8 mouse cellular contexts compared by ENCODE assay signal in the genomic region with DNA sequence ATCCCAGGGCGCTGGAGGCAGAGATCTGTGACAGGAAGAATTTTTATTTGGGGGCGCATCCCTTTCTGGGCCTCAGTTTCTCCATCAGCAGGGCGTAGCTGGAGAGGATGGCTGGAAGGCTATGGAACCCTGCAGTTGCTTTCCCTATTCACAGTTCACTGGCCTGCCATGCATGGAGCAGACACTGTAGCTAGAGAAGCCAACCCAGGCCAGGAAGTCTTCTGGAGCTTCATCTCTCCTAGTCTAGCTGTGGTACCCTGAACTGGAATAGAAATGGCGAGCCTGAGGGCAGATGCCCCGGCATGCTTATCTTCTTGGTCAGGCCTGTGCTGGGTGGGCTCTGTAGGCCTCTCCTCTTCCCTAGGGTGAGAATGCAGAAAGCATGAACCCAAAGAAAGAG. TPM values are rescaled to one million over a fixed set of nuclear protein-coding genes. Genes with fewer than 3 reads are reported as not detected.
A peak's percentile ranks its signal among the peaks of the same experiment; 100 is the strongest.
DNase-seq lines count a peak whose midpoint lies in the region; ATAC-seq lines count a peak whose summit lies in the region.

No protein-coding gene starts in this region.

- no peaks in the 10 kb centered on the region for H3K9me3 ChIP-seq in heart, embryonic 14.5 days (ENCODE audit: control insufficient read depth, low read length)
- no peaks in the 10 kb centered on the region for H3K9me3 ChIP-seq in embryonic facial prominence, embryonic 10.5 days
- H3K9me3 ChIP-seq in hindbrain, embryonic 14.5 days (ENCODE audit: control insufficient read depth, low read length) = no peaks in the 10 kb centered on the region
- no peaks in the 10 kb centered on the region for H3K9me3 ChIP-seq in midbrain, embryonic 11.5 days (ENCODE audit: control insufficient read depth, low read length)

- peak overlapping the region; percentile 70 for H3K4me2 ChIP-seq in heart, embryonic 14.5 days (ENCODE audit: low read length)
- peak overlapping the region; percentile 86 for H3K4me2 ChIP-seq in hindbrain, embryonic 14.5 days (replicated peaks)
- H3K4me2 ChIP-seq in midbrain, embryonic 11.5 days = peak overlapping the region; percentile 81

- H3K27me3 ChIP-seq in heart, embryonic 14.5 days (ENCODE audit: control insufficient read depth, insufficient read depth, low read length) = no peaks in the 10 kb centered on the region
- peaks cover 9% of the 10 kb centered on the region; the same call in 1 of the 2 replicates for H3K27me3 ChIP-seq in embryonic facial prominence, embryonic 10.5 days (replicated peaks; ENCODE audit: low read depth, poor library complexity, severe bottlenecking)
- no peaks in the 10 kb centered on the region; the same call in 1 of the 2 replicates for H3K27me3 ChIP-seq in hindbrain, embryonic 14.5 days (ENCODE audit: control insufficient read depth, insufficient read depth, low read length)
- H3K27me3 ChIP-seq in midbrain, embryonic 11.5 days (ENCODE audit: control insufficient read depth, insufficient read depth, low read length) = no peaks in the 10 kb centered on the region; the same call in 1 of the 2 replicates

- peak overlapping the region; percentile 69 for H3K9ac ChIP-seq in heart, embryonic 14.5 days (ENCODE audit: low read length)
- peak overlapping the region; percentile 58; the same call in 1 of the 2 replicates for H3K9ac ChIP-seq in hindbrain, embryonic 14.5 days
- peak overlapping the region; percentile 58 for H3K9ac ChIP-seq in midbrain, embryonic 11.5 days (ENCODE audit: low read length)

- ATAC-seq in heart, embryonic 14.5 days (ENCODE audit: insufficient number of reproducible peaks, insufficient read depth, low FRiP score, low read depth) = no peak
- no peak for ATAC-seq in hindbrain, embryonic 14.5 days (ENCODE audit: low FRiP score)
- ATAC-seq in midbrain, embryonic 11.5 days (ENCODE audit: low FRiP score) = no peak
- ATAC-seq in cerebellum, adult (ENCODE audit: insufficient number of reproducible peaks, low FRiP score, low TSS enrichment) = no peak

- H3K36me3 ChIP-seq in heart, embryonic 14.5 days (ENCODE audit: control insufficient read depth, insufficient read depth, low read length) = peaks cover 15% of the 10 kb centered on the region
- peaks cover 5% of the 10 kb centered on the region for H3K36me3 ChIP-seq in embryonic facial prominence, embryonic 10.5 days (replicated peaks)
- H3K36me3 ChIP-seq in hindbrain, embryonic 14.5 days (replicated peaks; ENCODE audit: control insufficient read depth, insufficient read depth) = no peaks in the 10 kb centered on the region
- no peaks in the 10 kb centered on the region for H3K36me3 ChIP-seq in midbrain, embryonic 11.5 days (ENCODE audit: control insufficient read depth, insufficient read depth, low read length)

- H3K27ac ChIP-seq in heart, embryonic 14.5 days (replicated peaks in 1 of 2; ENCODE audit: control insufficient read depth in 1 of 2, insufficient read depth in 1 of 2, low read depth in 2 of 2, low read length in 2 of 2) = peak overlapping the region; percentile 40 to 67; a peak in 3 of 4 replicates
- H3K27ac ChIP-seq in embryonic facial prominence, embryonic 10.5 days (replicated peaks) = no peak overlapping the region
- no peak overlapping the region for H3K27ac ChIP-seq in hindbrain, embryonic 14.5 days
- H3K27ac ChIP-seq in midbrain, embryonic 11.5 days (ENCODE audit: low read depth, low read length) = no peak overlapping the region

- H3K4me1 ChIP-seq in heart, embryonic 14.5 days (ENCODE audit: control insufficient read depth in 2 of 2, insufficient read depth in 2 of 2, low read length in 2 of 2) = peaks cover 28 to 43% of the 10 kb centered on the region in 2 experiments
- peaks cover 28% of the 10 kb centered on the region for H3K4me1 ChIP-seq in embryonic facial prominence, embryonic 10.5 days
- peaks cover 11% of the 10 kb centered on the region for H3K4me1 ChIP-seq in hindbrain, embryonic 14.5 days (replicated peaks; ENCODE audit: control insufficient read depth, insufficient read depth, low read length)
- peaks cover 5% of the 10 kb centered on the region; the same call in 1 of the 2 replicates for H3K4me1 ChIP-seq in midbrain, embryonic 11.5 days (ENCODE audit: control insufficient read depth, insufficient read depth, low read length)

- no peak for DNase-seq in heart, adult 9 months (ENCODE audit: low spot score in 2 of 2)
- no peak for DNase-seq in embryonic facial prominence, embryonic 10.5 days (ENCODE audit: low spot score)
- no peak for DNase-seq in hindbrain, embryonic 14.5 days (ENCODE audit: low spot score)
- peak; percentile 75 for DNase-seq in midbrain, embryonic 11.5 days (ENCODE audit: low spot score, missing footprints)
- no peak for DNase-seq in cerebellum, adult 11 months
- DNase-seq in right cerebral cortex, adult 18-20 months = no peak

- H3K4me3 ChIP-seq in heart, embryonic 14.5 days (ENCODE audit: control insufficient read depth in 1 of 2, insufficient read depth in 1 of 2, low read depth in 1 of 2, low read length in 2 of 2) = peak overlapping the region; percentile 45 to 65
- H3K4me3 ChIP-seq in embryonic facial prominence, embryonic 10.5 days = peak overlapping the region; percentile 71
- peak overlapping the region; percentile 43 for H3K4me3 ChIP-seq in hindbrain, embryonic 14.5 days (replicated peaks; ENCODE audit: low read length)
- peak overlapping the region; percentile 37 for H3K4me3 ChIP-seq in midbrain, embryonic 11.5 days (ENCODE audit: low read depth, low read length)

- 37% methylated on average over 5 of the region's 5 CpGs for WGBS in heart, embryonic 14.5 days
- 74% methylated on average over 5 of the region's 5 CpGs for WGBS in embryonic facial prominence, embryonic 10.5 days
- WGBS in hindbrain, embryonic 14.5 days = 77% methylated on average over 5 of the region's 5 CpGs
- 78% methylated on average over 5 of the region's 5 CpGs for WGBS in midbrain, embryonic 11.5 days

RNA-seq across cellular contexts. Expression of a gene that starts 1.1 kb away (rescaled TPM):
- 1,228 and 1,448 TPM in 2 replicates for polyA plus RNA-seq in heart, embryonic 14.5 days (2014; fragmentation: Nextera tagmentation; extraction: Ambion mirVana)
- polyA plus RNA-seq in embryonic facial prominence, embryonic 10.5 days (2016; fragmentation: Nextera tagmentation; extraction: Ambion mirVana) = 72.8 and 90.1 TPM in 2 replicates
- 67.6 and 73.6 TPM in 2 replicates for polyA plus RNA-seq in hindbrain, embryonic 14.5 days (2014; fragmentation: Nextera tagmentation; extraction: Ambion mirVana)
- 57.2 and 60.5 TPM in 2 replicates for polyA plus RNA-seq in midbrain, embryonic 11.5 days (2014; fragmentation: Nextera tagmentation; extraction: Ambion mirVana)

RNA-seq across cellular contexts. Expression of a gene that starts 37.2 kb away (rescaled TPM):
- 705 and 753 TPM in 2 replicates for polyA plus RNA-seq in heart, embryonic 14.5 days (2014; fragmentation: Nextera tagmentation; extraction: Ambion mirVana)
- polyA plus RNA-seq in embryonic facial prominence, embryonic 10.5 days (2016; fragmentation: Nextera tagmentation; extraction: Ambion mirVana) = 643 and 644 TPM in 2 replicates
- polyA plus RNA-seq in hindbrain, embryonic 14.5 days (2014; fragmentation: Nextera tagmentation; extraction: Ambion mirVana) = 791 and 878 TPM in 2 replicates
- 694 and 720 TPM in 2 replicates for polyA plus RNA-seq in midbrain, embryonic 11.5 days (2014; fragmentation: Nextera tagmentation; extraction: Ambion mirVana)

RNA-seq across cellular contexts. Expression of a gene that starts 42.6 kb away (rescaled TPM):
- 17.5 and 21.7 TPM in 2 replicates for polyA plus RNA-seq in heart, embryonic 14.5 days (2014; fragmentation: Nextera tagmentation; extraction: Ambion mirVana)
- 6.7 and 6.9 TPM in 2 replicates for polyA plus RNA-seq in embryonic facial prominence, embryonic 10.5 days (2016; fragmentation: Nextera tagmentation; extraction: Ambion mirVana)
- polyA plus RNA-seq in hindbrain, embryonic 14.5 days (2014; fragmentation: Nextera tagmentation; extraction: Ambion mirVana) = 11.8 and 12.6 TPM in 2 replicates
- 5.2 and 5.8 TPM in 2 replicates for polyA plus RNA-seq in midbrain, embryonic 11.5 days (2014; fragmentation: Nextera tagmentation; extraction: Ambion mirVana)

RNA-seq across cellular contexts. Expression of a gene that starts 59.4 kb away (rescaled TPM):
- 19.3 and 20.5 TPM in 2 replicates for polyA plus RNA-seq in heart, embryonic 14.5 days (2014; fragmentation: Nextera tagmentation; extraction: Ambion mirVana)
- polyA plus RNA-seq in embryonic facial prominence, embryonic 10.5 days (2016; fragmentation: Nextera tagmentation; extraction: Ambion mirVana) = 11.7 and 11.9 TPM in 2 replicates
- polyA plus RNA-seq in hindbrain, embryonic 14.5 days (2014; fragmentation: Nextera tagmentation; extraction: Ambion mirVana) = 15.8 and 17.0 TPM in 2 replicates
- 8.9 and 9.9 TPM in 2 replicates for polyA plus RNA-seq in midbrain, embryonic 11.5 days (2014; fragmentation: Nextera tagmentation; extraction: Ambion mirVana)

Comparison
In these comparisons a context has a peak if more than half of its experiments do, and no peak if none do; other contexts are left out.
1. H3K27ac ChIP-seq: peak in heart, embryonic 14.5 days (2 of 2); none in embryonic facial prominence, embryonic 10.5 days (single experiment), hindbrain, embryonic 14.5 days (single experiment) and midbrain, embryonic 11.5 days (single experiment).
2. RNA of a gene that starts 1.1 kb away (polyA plus RNA-seq): 1,228 to 1,448 TPM in heart, embryonic 14.5 days; 67.6 to 73.6 TPM in hindbrain, embryonic 14.5 days, 72.8 to 90.1 TPM in embryonic facial prominence, embryonic 10.5 days and 57.2 to 60.5 TPM in midbrain, embryonic 11.5 days; every median in the first group is over 10 times any median in the second.
3. Peak in every context shown above with its lines, with median percentiles within 50 percentile points of each other: H3K4me2 ChIP-seq, H3K4me3 ChIP-seq and H3K9ac ChIP-seq.